Mouse (Mus musculus): ENCODE measurements around the gene Sidt1.
A peak's percentile ranks its signal among the peaks of the same experiment; 100 is the strongest.
"Not testable (repeated sequence)": the region's sequence is repeated elsewhere in the genome, so short reads cannot be mapped to it uniquely, and the experiment has no call there.

Gene Sidt1

DNA sequence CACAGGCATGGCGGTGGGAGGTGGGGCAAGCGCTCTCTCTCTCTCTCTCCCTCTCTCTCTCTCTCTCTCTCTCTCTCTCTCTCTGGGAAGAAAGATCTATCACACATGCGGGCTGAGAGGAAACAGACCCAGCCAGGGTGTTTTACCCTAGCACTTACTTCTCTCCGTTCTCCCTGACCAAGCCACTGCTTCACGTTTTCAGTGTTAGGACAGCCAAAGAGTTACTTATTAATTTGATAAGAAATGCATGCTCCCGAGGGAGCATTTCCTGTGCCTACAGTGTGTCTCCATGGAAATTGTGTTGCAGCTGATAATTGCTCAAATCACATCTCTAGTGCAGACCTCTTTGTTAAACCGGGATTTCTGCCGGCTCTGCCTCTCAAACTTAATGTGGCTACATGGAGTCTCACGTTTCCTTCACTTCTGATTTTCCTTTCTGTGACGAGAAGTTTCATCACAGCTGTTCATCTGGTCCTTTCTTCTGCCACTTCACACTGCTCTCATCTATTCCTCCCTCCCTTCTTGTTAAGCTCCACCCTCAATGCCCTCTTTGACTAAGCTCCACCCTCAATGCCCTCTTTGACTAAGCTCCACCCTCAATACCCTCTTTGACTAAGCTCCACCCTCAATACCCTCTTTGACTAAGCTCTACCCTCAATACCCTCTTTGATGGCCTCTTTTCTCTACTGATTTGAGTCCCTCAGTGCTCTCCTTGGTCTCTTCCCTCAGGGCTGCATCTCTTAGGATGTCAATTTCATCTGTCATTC is 30.7 kb downstream of the Sidt1 start:
- DNase-seq (ENCODE audit: low spot score), result no peak

DNA sequence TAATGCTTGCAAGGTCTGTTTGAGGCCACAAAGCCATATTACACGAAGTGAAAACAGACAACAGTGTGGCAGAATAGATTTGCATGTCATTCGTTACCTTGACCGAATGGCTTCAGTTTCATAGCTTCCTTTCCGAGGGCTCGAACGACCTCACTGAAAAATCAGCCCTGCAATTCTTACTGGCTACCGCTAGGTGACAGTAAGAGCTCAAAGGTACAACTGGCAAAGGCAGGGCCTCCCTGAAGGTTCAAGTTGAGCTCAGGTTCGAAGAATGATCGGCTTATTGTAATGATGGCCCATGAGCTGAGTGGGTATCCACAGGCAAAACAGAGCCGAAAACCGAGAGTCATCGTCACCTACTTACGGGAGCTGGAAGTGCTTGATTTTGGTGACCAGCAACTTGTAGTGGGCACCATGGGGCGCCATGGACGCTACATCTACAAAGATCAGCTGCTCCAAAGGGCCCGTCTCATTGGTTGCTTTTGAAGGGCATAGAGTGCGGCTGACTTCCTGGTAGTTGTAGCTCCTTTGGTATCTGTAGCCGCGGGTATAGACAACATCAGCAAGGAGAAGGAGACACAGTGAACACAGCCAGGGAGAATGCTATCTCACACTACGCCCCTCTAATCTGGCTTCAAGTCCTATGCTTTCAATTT is 33.4 kb downstream of the Sidt1 start:
- no peak for DNase-seq (ENCODE audit: low spot score)

DNA sequence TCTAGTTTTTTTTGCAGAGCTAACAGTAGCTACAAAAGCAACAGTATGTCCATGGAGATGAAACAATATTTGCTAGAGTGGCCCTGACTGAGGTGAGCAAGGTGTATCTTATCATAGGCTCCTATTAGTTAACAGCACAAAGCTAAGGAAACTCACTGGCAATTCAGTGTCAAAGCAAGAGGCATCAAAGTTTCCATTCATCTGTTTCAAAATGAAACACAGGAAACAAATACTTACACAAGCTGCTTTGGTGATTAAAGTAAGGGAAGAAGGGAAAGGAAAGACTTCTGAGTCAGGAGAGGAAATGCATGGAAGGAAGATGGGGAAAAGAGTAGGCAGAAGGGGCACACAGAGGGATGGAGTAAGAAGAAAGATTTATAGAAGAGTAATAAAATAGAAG is 39.0 kb downstream of the Sidt1 start:
- DNase-seq (ENCODE audit: low spot score), result no peak

DNA sequence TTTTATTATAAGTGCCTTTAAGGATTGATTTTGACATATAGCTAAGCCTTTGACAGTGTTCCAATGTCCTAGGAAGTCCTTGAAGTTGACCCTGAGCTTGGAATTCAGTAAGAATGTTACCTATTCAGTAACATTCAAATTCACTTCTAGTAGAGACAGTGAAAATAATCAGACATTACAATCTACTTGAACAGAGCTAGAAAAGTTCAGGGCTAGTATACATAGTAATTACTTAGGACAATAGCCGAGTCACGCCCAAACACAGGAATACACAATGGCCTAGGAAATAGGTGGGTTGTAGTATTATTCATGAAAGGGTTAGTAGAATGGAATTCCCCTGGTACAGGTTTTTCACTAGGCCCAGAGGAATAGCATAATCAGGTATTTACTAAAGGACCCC is 40.3 kb downstream of the Sidt1 start:
- DNase-seq (ENCODE audit: low spot score), result not testable (repeated sequence)

DNA sequence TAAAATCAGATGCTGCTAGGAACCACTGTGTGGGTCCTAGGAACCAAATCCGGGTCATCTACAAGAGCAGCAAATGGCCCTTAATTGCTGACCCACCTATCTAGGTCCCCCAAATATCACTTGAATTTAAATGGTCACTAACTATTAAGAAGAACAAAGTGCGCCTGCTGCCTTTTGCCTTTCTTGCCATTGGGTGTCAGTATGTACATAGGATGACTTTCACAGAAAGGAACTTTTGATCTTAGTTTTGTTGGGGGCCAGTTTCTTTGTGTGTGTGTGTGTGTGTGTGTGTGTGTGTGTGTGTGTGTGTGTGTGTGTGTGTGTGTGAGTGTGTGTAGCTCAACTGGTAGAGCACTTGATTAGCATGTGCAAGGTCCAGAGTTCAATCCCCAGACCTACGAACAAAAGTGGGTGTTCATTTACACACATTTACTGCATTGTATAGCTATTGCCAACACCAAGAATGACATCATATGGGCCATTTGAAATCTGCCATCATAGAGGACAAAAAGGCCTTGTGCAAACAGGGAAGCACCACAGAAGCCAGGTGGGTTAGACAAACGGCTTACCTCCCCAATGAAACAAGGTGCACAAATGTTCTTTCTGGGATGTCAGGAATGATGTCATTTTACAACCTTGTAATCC is 43.9 kb downstream of the Sidt1 start:
- DNase-seq (ENCODE audit: low spot score), result no peak

DNA sequence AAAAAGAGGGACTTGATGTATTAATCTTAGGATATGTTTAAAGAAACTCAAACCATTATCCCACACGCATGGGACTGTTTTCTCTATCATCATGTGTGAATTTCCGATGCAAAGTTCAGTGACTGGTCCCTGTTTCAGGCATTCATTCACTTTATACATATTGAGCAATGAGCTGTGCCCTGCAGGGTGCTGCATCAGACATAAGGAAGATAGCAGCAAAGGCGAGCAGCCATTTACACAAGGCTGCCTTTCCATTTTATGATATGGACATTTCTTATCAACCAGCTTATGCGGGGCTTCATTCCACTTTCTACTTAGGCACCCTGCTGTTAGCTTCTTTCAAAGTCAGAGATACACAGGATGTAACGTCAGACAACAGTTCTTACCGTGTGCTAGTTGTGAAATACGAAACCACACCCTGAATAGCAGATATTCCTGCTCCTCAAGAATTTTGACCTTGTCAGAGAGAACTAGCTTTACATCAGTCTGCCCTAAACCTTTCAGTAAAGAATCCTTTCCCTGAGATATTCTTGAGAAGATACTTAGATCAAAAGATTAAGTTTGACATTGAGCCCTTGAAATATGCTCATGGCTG is 45.5 kb downstream of the Sidt1 start:
- DNase-seq (ENCODE audit: low spot score), result no peak

DNA sequence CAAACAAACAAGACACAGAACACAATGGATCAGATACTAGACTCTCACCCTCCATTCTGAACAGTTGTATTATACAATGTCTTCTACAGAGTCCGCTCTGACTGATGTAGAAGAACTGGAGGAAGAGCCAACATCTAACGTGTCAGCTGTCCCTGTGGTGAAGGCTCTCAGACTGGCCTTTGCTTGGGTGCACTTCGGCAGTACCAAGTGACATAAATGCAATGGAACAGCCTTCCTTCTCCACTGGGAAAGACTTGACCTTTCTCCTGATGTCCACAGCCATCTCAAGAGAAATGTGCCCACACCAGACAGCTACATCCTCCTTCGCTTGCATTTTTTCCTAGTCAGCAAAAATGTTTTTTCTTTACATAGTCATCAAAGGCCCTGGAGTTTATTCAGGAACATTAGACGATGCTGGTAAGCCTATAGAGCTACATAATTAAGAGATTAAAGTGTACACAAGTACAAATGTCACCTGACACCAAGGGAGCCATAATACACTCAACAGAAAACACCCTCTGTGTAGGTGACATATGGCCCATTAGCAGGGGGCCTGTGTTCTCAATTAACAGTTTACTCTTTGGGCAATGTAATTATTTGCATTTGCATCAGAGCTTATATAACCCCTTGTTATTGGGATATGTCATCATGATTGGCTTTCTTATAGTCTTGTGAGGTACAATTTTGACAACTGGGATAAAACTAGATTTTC is 50.2 kb downstream of the Sidt1 start:
- DNase-seq (ENCODE audit: low spot score), result no peak

DNA sequence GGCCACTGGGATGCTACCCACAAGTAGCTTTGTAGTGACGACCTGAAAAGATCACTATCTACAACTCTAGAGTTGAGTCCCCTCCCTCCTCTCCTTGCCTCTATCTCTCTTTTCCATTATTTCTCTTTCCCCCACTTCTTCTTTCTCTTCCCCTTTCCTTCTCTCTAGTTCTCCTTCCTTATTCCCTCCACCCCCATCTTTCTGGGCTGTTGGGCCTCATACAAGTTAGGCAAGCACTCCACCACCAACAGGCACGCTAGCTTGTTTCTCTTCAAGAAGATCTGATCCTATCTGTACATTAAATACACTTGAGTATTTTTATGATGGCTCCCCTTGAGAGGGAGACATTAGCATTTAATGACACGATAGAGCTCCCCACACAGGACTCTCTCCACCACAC is 51.0 kb downstream of the Sidt1 start:
- no peak for DNase-seq (ENCODE audit: low spot score)

DNA sequence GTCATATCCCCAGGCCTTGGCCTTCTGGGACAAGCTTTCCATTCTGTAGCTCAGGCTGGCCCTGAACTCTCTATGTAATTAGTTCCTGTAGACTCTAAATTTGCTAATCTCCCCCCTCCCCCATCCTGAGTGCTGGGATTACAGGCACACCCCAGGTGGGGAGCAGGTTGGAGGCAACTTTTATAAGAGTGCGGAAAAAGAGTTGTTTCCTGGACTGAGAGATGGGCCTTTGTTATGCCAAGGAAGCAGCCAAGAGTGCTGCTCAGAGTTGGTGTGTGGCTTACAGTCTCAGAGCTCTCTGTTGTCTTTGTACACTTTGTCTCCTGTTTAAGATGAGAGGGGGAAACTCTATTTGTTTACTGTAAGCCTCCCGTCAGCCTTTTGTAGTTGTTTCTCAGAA is 52.2 kb downstream of the Sidt1 start:
- DNase-seq (ENCODE audit: low spot score), result no peak

DNA sequence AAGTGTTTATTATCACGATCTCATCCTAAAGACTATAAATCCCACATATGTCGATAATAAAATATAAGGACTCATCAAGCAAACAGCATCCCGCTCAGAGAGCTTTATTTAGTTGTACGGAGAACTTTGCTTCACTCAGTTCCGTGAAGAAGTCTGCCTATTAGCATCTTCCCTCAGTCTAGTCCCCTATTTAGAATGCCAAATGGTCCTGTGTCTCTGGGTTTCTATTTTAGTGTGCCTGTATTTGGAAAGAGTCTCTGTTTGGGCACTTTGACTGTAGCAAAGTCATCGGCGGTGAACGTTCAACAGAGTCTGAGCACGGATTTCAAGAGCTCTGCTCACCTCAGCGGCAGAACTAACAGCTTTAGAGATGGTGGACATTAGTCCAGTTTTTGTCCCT is 55.8 kb downstream of the Sidt1 start:
- peak; percentile 9 for DNase-seq (ENCODE audit: low spot score)

DNA sequence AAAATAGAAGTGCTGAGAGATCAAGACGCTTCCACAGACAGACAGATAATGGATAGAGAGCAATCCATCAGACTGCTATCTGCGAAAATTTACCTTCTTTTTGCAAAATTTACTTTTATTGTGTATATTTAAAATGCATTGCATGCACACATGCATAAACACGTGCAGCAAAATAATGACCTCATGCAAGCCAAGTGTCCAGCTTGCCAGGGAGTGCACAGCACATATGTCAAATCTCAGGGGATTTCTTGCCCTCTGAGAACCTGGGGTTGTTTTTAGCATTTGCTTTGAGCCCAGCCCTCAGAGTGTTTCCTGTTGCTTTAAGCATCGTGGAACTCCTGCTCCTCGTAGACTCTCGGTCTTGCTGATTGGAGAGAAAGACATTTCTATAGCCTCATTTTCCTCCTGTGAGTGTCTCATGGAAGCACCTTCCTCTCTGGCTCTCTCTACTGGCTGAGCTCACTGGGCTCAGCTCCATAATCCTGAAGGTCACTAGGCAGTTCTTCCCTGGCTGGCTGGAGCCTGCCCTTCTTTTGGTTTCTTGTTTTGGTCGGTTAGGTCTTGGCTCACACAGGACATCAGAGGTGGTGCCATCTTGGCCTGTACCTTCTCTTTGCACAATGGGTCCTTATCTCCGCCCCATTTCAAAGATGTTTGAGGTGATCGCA is 61.5 kb downstream of the Sidt1 start:
- no peak for DNase-seq (ENCODE audit: low spot score)

DNA sequence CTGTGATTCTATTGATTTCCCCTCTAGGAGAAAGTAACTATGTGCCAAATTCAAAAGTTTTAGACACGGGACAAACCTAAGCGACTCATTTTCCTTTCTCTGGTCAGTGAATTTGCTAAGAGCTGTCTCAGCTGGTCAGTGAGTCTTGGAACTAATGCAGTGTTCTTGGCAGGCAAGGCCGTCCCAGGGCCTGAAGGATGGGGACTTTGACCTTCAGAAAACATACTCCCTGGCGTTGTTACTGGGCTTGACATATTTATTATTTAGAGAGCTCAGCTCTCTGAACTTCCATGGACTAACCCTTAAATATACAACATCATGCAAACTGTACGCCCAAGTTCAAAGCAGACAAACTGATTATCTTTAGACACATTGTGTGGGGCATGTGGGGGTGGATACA is 62.4 kb downstream of the Sidt1 start:
- no peak for DNase-seq (ENCODE audit: low spot score)

DNA sequence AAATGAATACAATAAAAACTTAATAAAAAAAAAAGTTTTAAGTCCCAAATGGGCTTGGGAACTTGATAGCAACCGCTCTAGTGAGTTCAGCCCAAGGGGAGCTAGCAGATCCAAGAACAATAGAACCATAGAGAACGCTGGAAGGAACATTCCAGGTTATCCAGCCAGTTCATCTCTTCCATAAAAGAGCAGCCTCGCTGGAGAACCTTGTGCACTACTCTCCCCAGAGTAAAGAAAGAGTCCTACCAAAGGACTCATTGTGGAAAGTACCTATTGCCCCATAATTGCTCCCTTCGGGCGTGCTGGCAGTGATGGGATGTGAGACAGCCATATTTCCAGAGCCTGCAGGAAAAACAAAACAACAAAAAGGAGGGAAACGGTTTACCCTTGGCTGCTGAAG is 63.4 kb downstream of the Sidt1 start:
- DNase-seq (ENCODE audit: low spot score), result no peak

DNA sequence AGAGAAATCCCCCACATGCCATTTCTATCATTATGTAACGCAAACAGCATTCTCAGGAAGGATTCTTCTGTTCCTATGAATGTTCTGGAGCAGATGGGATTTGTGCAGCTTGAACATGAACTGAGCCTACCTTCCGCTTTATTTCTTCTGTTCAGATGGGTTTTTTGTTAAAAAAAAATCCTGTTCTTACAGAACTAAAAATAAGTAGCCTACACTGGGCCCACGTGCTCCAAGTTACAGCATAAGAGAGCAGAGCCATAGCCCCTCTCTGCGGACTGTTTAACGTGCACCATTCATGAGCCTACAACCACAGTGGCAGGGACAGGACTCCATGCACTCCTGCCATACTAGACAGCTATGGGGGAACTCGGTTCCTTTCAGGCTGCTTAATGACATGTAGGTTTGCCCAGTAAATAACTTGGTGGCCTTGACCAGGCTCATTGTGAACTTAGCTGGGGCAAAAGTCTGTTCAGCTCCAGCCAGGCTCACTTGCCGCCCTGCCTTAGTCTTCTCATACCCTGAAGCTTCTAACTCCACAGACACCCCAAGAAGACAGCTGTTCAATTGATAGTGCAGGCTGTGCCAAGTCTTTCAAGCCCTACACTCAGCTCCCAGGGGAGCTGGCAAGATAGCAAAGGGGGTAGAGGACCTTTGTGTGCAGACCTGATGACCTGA is 64.3 kb downstream of the Sidt1 start:
- peak; percentile 32 for DNase-seq (ENCODE audit: low spot score)

DNA sequence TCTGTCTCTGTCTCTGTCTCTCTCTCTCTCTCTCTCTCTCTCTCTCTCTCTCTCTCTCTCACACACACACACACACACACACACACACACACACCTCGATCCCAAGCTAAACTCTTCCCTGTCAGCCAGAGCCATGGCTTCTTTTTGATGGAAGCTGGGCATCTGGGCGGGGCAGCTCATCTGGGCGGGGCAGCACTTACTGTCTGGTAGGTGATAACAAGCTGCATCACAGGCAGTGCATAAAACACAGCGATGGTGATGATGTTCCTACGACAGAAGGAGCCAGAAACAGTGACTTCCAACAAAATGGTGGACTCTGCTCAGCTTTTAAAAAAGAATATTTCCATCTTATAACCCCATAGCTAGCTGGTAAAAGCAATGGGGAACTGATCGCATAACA is 67.4 kb downstream of the Sidt1 start:
- DNase-seq (ENCODE audit: low spot score), result no peak

DNA sequence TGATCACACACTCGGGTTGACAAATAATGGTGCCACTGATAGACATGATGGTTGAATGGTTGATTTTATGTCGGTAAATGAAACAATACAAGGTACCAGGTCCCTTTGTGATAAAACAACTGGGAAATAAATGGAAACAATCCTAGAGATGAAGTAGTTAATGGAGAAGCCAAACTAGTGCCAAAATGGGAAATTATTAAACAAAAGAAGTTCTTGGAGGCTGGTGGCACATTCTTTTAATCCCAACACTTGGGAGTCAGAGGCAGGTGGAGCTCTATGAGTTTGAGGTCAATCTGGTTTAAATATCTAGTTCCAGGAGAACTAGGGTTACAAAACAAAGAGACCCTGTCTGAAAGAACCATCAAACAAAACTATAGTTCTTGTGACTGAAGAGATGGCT is 68.1 kb downstream of the Sidt1 start:
- DNase-seq (ENCODE audit: low spot score), result no peak

DNA sequence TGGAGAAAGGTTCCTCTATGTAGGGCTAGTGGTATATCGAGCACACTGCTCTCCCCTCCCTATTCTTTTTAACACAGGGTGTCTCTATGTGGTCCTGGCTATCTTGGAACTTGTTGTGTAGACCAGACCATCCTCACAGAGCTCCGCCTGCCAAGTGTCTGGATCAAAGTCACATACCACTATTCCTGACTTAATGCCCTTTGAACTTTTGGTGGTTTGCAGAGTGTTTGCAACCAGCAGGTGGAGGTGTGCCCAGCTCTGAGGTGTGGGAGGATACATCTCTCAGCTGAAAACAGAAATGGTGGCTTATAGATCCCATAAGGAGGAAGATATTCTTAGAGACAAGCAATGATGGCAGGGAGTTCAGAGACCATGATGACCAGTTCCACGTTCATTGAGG is 75.5 kb downstream of the Sidt1 start:
- no peak for DNase-seq (ENCODE audit: low spot score)

DNA sequence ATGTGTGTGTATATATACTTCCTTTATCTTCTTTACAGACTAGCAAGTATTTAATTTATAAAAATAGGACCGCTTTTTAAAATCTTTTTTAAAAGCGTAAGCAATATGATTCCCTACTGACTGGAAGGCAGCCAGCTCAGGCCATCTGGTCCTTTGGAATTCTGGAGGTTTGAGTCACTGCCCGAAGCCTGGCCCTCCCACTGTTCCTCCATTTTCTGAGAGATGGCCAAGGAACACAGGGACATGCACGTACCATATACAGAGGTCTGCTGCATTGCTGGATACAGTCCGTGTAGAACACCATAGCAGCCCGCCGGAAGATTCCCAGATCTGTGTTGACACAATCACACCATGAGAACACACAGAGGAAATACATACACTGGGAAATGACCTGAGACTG is 78.3 kb downstream of the Sidt1 start:
- DNase-seq (ENCODE audit: low spot score), result no peak

DNA sequence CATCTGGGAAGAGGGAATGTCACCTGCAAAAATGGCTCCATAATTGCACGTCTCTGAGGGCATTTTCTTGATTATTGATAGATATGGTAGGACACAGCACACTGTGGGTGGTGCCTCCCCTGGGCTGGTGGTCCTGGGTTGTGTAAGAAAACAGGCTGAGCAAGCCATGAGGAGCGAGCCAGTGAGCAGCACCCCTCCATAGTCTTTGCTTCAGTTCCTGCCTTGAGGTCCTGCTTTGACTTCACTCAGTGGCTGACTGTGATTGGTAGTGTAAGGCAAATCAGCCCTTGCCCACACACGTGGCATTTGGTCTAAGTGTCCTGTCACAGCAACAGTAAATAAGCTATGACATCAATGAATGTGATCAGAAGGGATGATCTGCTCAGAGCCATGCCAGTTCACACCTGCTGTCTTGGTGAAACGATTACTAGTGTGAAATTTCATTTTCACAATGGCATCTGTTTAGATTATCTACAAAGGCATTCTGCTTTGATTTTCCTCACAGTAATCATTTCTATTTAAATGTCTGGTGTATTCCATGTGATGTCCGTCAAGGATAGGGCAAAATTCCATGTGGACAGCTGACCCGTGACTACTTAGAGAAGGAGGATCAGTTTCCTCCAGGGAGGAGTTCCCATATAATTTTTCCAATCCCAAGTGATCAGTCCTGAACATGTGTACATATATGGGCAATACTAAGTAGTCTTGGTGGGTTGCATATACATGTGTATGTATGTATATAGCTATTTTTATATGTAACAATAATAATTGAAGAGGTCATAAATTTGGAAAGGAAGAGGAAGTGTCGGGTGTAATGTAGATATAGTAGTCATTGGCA is 79.0 kb downstream of the Sidt1 start:
- no peak for DNase-seq (ENCODE audit: low spot score)

DNA sequence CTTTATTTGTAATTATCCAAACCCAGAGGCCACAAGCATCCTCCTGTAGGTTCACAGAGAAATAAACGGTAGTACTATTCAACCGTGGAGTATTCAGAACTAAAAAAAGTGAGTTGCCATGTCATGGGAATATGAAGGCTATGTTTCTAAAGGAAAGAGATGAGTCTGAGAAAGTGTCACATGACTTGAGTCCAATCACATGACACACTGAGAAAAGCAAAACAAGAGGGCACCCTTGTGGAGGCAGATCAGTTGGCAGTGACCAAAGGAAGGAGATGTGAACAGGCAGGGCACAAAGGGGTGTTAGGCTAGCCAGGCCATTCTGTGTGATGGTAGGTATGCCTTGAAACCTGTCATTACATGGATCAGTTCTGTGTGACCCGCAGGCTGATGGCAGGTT is 80.3 kb downstream of the Sidt1 start:
- no peak for DNase-seq (ENCODE audit: low spot score)
